ENCODE assay signal across 14 mouse cellular contexts in the genomic region with DNA sequence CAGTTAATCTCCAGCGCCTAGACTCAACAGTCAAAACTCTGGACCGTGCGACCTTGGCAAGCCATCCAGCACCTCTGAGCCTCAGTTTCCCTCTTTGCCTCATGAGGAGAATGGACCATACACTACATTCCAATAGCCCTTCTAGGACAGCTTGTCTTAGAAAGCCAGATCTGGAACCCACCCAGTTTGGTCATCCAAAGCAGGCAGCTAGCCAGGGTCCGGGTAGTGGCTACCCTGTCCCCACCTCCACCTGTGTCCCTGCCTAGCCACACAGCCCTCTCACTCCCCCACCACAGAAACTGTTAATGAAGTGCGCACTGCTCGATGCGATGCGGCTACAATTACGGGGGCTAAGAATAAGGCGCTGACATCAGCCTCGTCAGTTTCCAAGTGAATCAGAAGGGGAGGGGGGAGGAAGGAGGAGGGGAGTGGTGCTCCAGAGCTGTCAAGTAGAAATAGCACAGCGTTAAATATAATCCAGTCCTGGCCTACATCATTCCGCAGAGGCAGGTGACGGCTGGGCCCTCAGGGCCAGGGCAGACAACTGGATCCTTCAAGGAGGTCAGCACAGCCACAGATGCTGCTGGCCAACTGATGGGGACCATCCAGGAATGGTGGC. TPM values are rescaled to one million over a fixed set of nuclear protein-coding genes. Genes with fewer than 3 reads are reported as not detected.
DNase-seq lines count a peak whose midpoint lies in the region; ATAC-seq lines count a peak whose summit lies in the region.
"Had no signal": no experiment of that assay in that cellular context is flagged by ENCODE, and none has a peak within 500 bp of the region (broad histone marks: within the 10 kb centered on the region; RNA-seq: fewer than 3 reads in every experiment).

No protein-coding gene starts in this region.

- H3K27me3 ChIP-seq in heart, embryonic 14.5 days (ENCODE audit: control insufficient read depth, insufficient read depth, low read length), result peaks cover 42% of the 10 kb centered on the region
- H3K27me3 ChIP-seq in stomach, embryonic 15.5 days (replicated peaks), result peaks cover 30% of the 10 kb centered on the region
- peaks cover 10% of the 10 kb centered on the region for H3K27me3 ChIP-seq in hindbrain, embryonic 11.5 days (ENCODE audit: control insufficient read depth, insufficient read depth, low read length)

- H3K4me2 ChIP-seq in heart, embryonic 14.5 days (ENCODE audit: low read length), result peak overlapping the region; percentile 41
- no peak overlapping the region for H3K4me2 ChIP-seq in stomach, embryonic 15.5 days
- H3K4me2 ChIP-seq in hindbrain, embryonic 11.5 days (replicated peaks; ENCODE audit: low read depth, low read length), result no peak overlapping the region
- H3K4me2 ChIP-seq: embryonic facial prominence, embryonic 13.5 days; kidney, embryonic 15.5 days; limb, embryonic 13.5 days had no signal

- H3K4me3 ChIP-seq in heart, embryonic 14.5 days (ENCODE audit: control insufficient read depth in 1 of 2, insufficient read depth in 1 of 2, low read depth in 1 of 2, low read length in 2 of 2), result no peak overlapping the region
- H3K4me3 ChIP-seq in stomach, embryonic 15.5 days (replicated peaks), result no peak overlapping the region
- no peak overlapping the region for H3K4me3 ChIP-seq in hindbrain, embryonic 11.5 days (ENCODE audit: low read depth, low read length)
- H3K4me3 ChIP-seq: embryonic facial prominence, embryonic 13.5 days; heart, adult 2 months; kidney, embryonic 15.5 days; limb, embryonic 13.5 days had no signal

- intact Hi-C loops in left cerebral cortex, postnatal 10 days (cut with DNase I), result no loop called here

- peaks cover 15 to 20% of the 10 kb centered on the region in 2 experiments for H3K4me1 ChIP-seq in heart, embryonic 14.5 days (ENCODE audit: control insufficient read depth in 2 of 2, insufficient read depth in 2 of 2, low read length in 2 of 2)
- no peaks in the 10 kb centered on the region for H3K4me1 ChIP-seq in stomach, embryonic 15.5 days
- no peaks in the 10 kb centered on the region for H3K4me1 ChIP-seq in hindbrain, embryonic 11.5 days (replicated peaks; ENCODE audit: control insufficient read depth, insufficient read depth, low read length)

- no peak overlapping the region for H3K9ac ChIP-seq in heart, embryonic 14.5 days (ENCODE audit: low read length)
- H3K9ac ChIP-seq in stomach, embryonic 15.5 days, result no peak overlapping the region
- no peak overlapping the region for H3K9ac ChIP-seq in hindbrain, embryonic 11.5 days (ENCODE audit: low read depth, low read length)
- H3K9ac ChIP-seq: embryonic facial prominence, embryonic 13.5 days; kidney, embryonic 15.5 days; limb, embryonic 13.5 days had no signal

- H3K27ac ChIP-seq in heart, embryonic 14.5 days (replicated peaks in 1 of 2; ENCODE audit: control insufficient read depth in 1 of 2, insufficient read depth in 1 of 2, low read depth in 2 of 2, low read length in 2 of 2), result 0 out of 4 replicates have a peak overlapping the region, but pooled peaks of 1 of the 2 experiments have one; percentile 19
- no peak overlapping the region for H3K27ac ChIP-seq in stomach, embryonic 15.5 days
- H3K27ac ChIP-seq in hindbrain, embryonic 11.5 days (ENCODE audit: low read depth, low read length), result no peak overlapping the region
- H3K27ac ChIP-seq: embryonic facial prominence, embryonic 13.5 days; heart, adult 2 months; kidney, embryonic 15.5 days; limb, embryonic 13.5 days had no signal

- H3K36me3 ChIP-seq in heart, embryonic 14.5 days (ENCODE audit: control insufficient read depth, insufficient read depth, low read length), result no peaks in the 10 kb centered on the region
- no peaks in the 10 kb centered on the region for H3K36me3 ChIP-seq in stomach, embryonic 15.5 days
- no peaks in the 10 kb centered on the region for H3K36me3 ChIP-seq in hindbrain, embryonic 11.5 days (ENCODE audit: control insufficient read depth, insufficient read depth, low read length)
- H3K36me3 ChIP-seq: embryonic facial prominence, embryonic 13.5 days; kidney, embryonic 15.5 days; limb, embryonic 13.5 days had no signal

- 24% methylated on average over 14 of the region's 14 CpGs for WGBS in heart, embryonic 14.5 days
- 65% methylated on average over 14 of the region's 14 CpGs for WGBS in stomach, embryonic 15.5 days
- WGBS in hindbrain, embryonic 11.5 days, result 75% methylated on average over 14 of the region's 14 CpGs

- DNase-seq in cerebellum, postnatal 10 days, result peak; percentile 65 to 71
- DNase-seq in cerebellum, adult 11 months, result no peak
- peak; percentile 37 to 49 for DNase-seq in left cerebral cortex, postnatal 10 days (ENCODE audit: extremely low spot score in 1 of 2, low spot score in 2 of 2)
- no peak for DNase-seq in left cerebral cortex, adult 9 months (ENCODE audit: low spot score in 2 of 2)
- DNase-seq in adrenal gland, adult 18-20 months (ENCODE audit: low spot score in 2 of 2), result no peak
- DNase-seq in hindbrain, embryonic 11.5 days (ENCODE audit: low spot score), result no peak
- DNase-seq: adrenal gland, postnatal 25 days; lung, postnatal 36 days had no signal

- peak; percentile 72 for ATAC-seq in heart, embryonic 14.5 days (ENCODE audit: insufficient number of reproducible peaks, insufficient read depth, low FRiP score, low read depth)
- 0 out of 2 replicates have a peak, but pooled peaks have one; percentile 27 for ATAC-seq in stomach, embryonic 15.5 days (ENCODE audit: insufficient read depth, low FRiP score, low read depth)
- no peak for ATAC-seq in hindbrain, embryonic 11.5 days (ENCODE audit: low FRiP score)

- H3K9me3 ChIP-seq in heart, embryonic 14.5 days (ENCODE audit: control insufficient read depth, low read length), result no peaks in the 10 kb centered on the region
- no peaks in the 10 kb centered on the region for H3K9me3 ChIP-seq in stomach, embryonic 15.5 days
- no peaks in the 10 kb centered on the region for H3K9me3 ChIP-seq in hindbrain, embryonic 11.5 days (ENCODE audit: control insufficient read depth, low read length)
- H3K9me3 ChIP-seq: embryonic facial prominence, embryonic 13.5 days; kidney, embryonic 15.5 days; limb, embryonic 13.5 days had no signal

RNA-seq across cellular contexts. Expression of a gene that starts 6.5 kb away (rescaled TPM):
- total RNA-seq in left cerebral cortex, postnatal 10 days (2021), result 100 to 1,000 TPM; 105 to 112 TPM
- 0.15 and 0.23 TPM in 2 replicates for polyA plus RNA-seq in heart, embryonic 14.5 days (2014; fragmentation: Nextera tagmentation; extraction: Ambion mirVana)
- 1.0 and 1.3 TPM in 2 replicates for polyA plus RNA-seq in stomach, embryonic 15.5 days (2015; fragmentation: Nextera tagmentation; extraction: Ambion mirVana)
- 100 to 1,000 TPM in 1 of 2 experiments, 10 to 100 TPM in 1; 90.5 to 234 TPM for total RNA-seq in adrenal gland, adult 18-20 months (2021)
- polyA plus RNA-seq in hindbrain, embryonic 11.5 days (2014; fragmentation: Nextera tagmentation; extraction: Ambion mirVana), result 0.68 and 0.71 TPM in 2 replicates

RNA-seq across cellular contexts. Expression of a gene that starts 58.5 kb away (rescaled TPM):
- total RNA-seq in left cerebral cortex, postnatal 10 days (2021), result not detected
- not detected in 2 replicates for polyA plus RNA-seq in heart, embryonic 14.5 days (2014; fragmentation: Nextera tagmentation; extraction: Ambion mirVana)
- polyA plus RNA-seq in stomach, embryonic 15.5 days (2015; fragmentation: Nextera tagmentation; extraction: Ambion mirVana), result not detected in 2 replicates
- not detected for total RNA-seq in adrenal gland, adult 18-20 months (2021)
- polyA plus RNA-seq in hindbrain, embryonic 11.5 days (2014; fragmentation: Nextera tagmentation; extraction: Ambion mirVana), result not detected in 2 replicates
- total RNA-seq: adrenal gland, postnatal 25 days; heart, adult 2 months had no signal
- polyA plus RNA-seq: embryonic facial prominence, embryonic 13.5 days; heart, adult 2 months; kidney, embryonic 15.5 days; limb, embryonic 13.5 days had no signal

Comparison
In these comparisons a context has a peak if more than half of its experiments do, and no peak if none do; other contexts are left out.
1. DNase-seq: peak in cerebellum, postnatal 10 days (2 of 2) and left cerebral cortex, postnatal 10 days (2 of 2); none in cerebellum, adult 11 months (single experiment), left cerebral cortex, adult 9 months (0 of 2), adrenal gland, adult 18-20 months (0 of 2) and hindbrain, embryonic 11.5 days (single experiment).